Mouse (Mus musculus) intestine, postnatal 0 days (tissue): ENCODE measurements around the gene Ncf2. TPM values are rescaled to one million over a fixed set of nuclear protein-coding genes. Genes with fewer than 3 reads are reported as not detected.

Experiments
- ATAC-seq: fragments of 200-750 bp; cut with Nextera tagmentation; 2 replicates; pipeline ENCODE4 v1.8.0; 2017; ENCODE audit warnings: mild to moderate bottlenecking, moderate TSS enrichment, moderate library complexity
- H3K27ac ChIP-seq: fragments of 300-500 bp; sonication (generic); 2 replicates; pipeline ENCODE4 v1.5.1; 2014; ENCODE audit warnings: mild to moderate bottlenecking, low read depth, low read length, moderate library complexity
- H3K27me3 ChIP-seq: fragments of 300-500 bp; sonication (generic); replicated peaks from 2 replicates; pipeline ENCODE4 v1.6.1; 2014; ENCODE audit warnings: low read length, mixed read lengths; ENCODE audit not compliant: control insufficient read depth, insufficient read depth
- H3K36me3 ChIP-seq: fragments of 300-500 bp; sonication (generic); 2 replicates; pipeline ENCODE4 v1.6.1; 2014; ENCODE audit warnings: mild to moderate bottlenecking, moderate library complexity; ENCODE audit not compliant: control insufficient read depth, insufficient read depth
- H3K4me1 ChIP-seq: fragments of 300-500 bp; sonication (generic); replicated peaks from 2 replicates; pipeline ENCODE4 v1.6.1; 2014; ENCODE audit warnings: antibody characterized with exemption, low read length, mixed read lengths; ENCODE audit not compliant: control insufficient read depth, insufficient read depth
- H3K4me2 ChIP-seq: fragments of 300-500 bp; sonication (generic); replicated peaks from 2 replicates; pipeline ENCODE4 v1.6.1; 2014; ENCODE audit warnings: low read depth, mild to moderate bottlenecking, moderate library complexity
- H3K4me3 ChIP-seq: fragments of 300-500 bp; sonication (generic); 2 replicates; pipeline ENCODE4 v1.5.1; 2014; ENCODE audit warnings: low read depth, low read length
- H3K9ac ChIP-seq: fragments of 300-500 bp; sonication (generic); 2 replicates; pipeline ENCODE4 v1.6.1; 2014; ENCODE audit warnings: mild to moderate bottlenecking, low read depth, low read length
- H3K9me3 ChIP-seq: fragments of 300-500 bp; sonication (generic); 2 replicates; pipeline ENCODE4 v1.6.1; 2016; ENCODE audit warnings: mixed run types; ENCODE audit not compliant: control insufficient read depth
- CTCF ChIP-seq: sonication (generic); IDR thresholded peaks from 2 replicates; pipeline ENCODE4 v1.5.1; 2016; ENCODE audit warnings: low read depth, mild to moderate bottlenecking, control low read depth, antibody characterized with exemption, moderate library complexity
- WGBS: fragments of 180-500 bp; shearing (Covaris S2); extraction: QIAGEN DNeasy Blood & Tissue Kit; methylation state at CpG from one replicate; pipeline ENCODE4 v1.1.7; 2014; 5-methylcytosine and 5-hydroxymethylcytosine counted together
- polyA plus RNA-seq: library from polyadenylated mRNA; unstranded; fragments of >200 nt; fragmentation: Nextera tagmentation; extraction: Ambion mirVana; gene quantifications from 2 replicates; pipeline ENCODE4 v1.2.1, GENCODE M21; 2015

The Ncf2 gene
- polyA plus RNA-seq, 1 experiment from 2014 or later = 9.1 TPM

DNA sequence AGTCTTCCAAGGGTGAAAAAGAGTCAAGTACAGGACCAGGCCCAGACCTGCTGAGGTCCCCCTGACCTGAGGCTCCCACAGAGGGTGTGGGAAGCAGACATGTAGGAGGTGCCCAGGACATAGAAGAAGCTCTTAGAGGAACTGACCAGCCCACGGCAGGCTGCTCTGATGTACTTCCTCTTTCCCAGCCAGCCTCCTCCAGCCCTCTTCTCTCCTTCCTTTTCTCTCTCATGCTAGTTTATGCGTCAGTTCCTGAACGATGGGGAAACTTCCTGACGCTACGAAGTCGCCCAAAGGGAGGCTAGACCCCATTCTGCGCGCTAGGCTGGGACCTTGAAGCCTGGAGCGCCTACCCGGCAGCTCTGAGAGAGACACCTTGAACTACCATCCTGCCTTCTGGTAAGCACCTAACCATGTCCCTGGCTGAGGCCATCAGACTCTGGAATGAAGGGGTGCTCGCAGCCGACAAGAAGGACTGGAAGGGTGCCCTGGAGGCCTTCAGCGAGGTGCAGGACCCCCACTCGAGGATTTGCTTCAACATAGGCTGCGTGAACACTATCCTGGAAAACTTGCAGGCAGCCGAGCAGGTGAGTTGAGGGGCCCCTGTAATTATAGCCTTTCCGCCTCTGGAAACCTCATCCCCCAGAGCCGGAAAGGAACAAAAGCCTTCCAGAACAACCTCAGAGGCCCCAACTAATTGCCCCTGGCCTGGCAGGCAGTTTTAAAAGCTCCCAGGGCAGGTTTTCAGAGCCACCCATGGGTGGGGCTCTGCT lies 7.8 kb downstream of the Ncf2 start:
- H3K9me3 ChIP-seq = no peaks in the 10 kb centered on the region
- TF ChIP-seq CTCF = no peak
- peak; percentile 93 for ATAC-seq
- H3K9ac ChIP-seq = no peak overlapping the region
- H3K4me2 ChIP-seq = peak overlapping the region; percentile 43
- no peak overlapping the region for H3K4me3 ChIP-seq
- H3K27ac ChIP-seq = peak overlapping the region; percentile 83
- WGBS = 34% methylated on average over 18 of the region's 18 CpGs
- no peaks in the 10 kb centered on the region for H3K27me3 ChIP-seq
- no peaks in the 10 kb centered on the region for H3K4me1 ChIP-seq
- no peaks in the 10 kb centered on the region for H3K36me3 ChIP-seq

DNA sequence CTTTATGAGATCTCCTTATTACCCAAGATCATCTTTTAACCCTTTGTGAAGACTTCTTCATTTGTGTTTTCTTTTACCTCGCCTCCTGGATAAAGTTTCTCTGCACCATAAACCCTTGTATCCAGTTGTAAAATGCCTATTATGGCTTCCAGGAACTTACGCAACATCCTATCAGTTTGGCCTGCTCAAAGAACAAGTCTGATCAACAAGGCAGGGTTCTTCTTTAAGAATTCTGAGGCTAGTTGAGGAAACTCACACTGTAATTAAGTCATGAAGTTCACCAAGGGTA lies 8.3 kb downstream of the Ncf2 start:
- Histone ChIP-seq H3K27ac (peak overlapping the region; percentile 83), H3K27me3 (no peaks in the 10 kb centered on the region), H3K9me3 (no peaks in the 10 kb centered on the region), H3K9ac (no peak overlapping the region), H3K36me3 (no peaks in the 10 kb centered on the region), H3K4me3 (no peak overlapping the region), H3K4me2 (peak overlapping the region; percentile 43), H3K4me1 (no peaks in the 10 kb centered on the region)
- TF ChIP-seq CTCF = no peak
- WGBS = 43% methylated on average over 2 of the region's 2 CpGs
- no peak for ATAC-seq

DNA sequence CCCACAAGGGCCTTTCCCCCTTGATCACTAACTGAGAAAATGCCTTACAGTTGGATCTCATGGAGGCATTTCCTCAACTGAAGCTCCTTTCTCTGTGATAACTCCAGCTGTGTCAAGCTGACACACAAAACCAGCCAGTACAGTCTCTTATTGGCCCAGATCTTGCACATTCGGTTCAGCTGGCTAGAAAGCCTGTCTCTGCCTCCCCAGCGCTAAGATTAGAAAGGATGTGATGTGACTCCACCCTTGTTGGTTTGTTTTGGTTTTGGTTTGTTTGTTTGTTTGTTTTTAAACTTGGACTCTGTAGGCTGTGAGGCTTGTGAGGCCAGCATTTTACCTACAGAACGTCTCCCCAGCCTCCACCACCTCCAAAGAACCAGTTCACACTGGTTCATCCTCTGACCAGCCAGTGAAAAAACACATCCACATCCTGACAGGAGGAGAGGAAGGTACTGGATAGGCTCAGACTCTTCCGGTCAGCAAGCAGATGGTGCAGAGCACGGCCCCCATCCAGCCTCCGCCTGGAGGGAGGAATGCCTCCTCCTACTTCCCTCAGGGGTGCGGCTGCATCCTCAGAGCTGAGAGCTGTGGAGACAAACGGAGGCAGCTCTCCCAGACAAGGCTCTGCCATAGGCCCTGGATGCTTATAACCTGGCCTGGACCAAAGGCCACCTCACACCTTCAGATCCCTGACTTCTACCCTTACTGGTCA lies 9.7 kb downstream of the Ncf2 start:
- 0 out of 2 replicates have a peak, but pooled peaks have one; percentile 5 for ATAC-seq
- no peak overlapping the region for H3K27ac ChIP-seq
- WGBS = 42% methylated on average over 8 of the region's 8 CpGs

DNA sequence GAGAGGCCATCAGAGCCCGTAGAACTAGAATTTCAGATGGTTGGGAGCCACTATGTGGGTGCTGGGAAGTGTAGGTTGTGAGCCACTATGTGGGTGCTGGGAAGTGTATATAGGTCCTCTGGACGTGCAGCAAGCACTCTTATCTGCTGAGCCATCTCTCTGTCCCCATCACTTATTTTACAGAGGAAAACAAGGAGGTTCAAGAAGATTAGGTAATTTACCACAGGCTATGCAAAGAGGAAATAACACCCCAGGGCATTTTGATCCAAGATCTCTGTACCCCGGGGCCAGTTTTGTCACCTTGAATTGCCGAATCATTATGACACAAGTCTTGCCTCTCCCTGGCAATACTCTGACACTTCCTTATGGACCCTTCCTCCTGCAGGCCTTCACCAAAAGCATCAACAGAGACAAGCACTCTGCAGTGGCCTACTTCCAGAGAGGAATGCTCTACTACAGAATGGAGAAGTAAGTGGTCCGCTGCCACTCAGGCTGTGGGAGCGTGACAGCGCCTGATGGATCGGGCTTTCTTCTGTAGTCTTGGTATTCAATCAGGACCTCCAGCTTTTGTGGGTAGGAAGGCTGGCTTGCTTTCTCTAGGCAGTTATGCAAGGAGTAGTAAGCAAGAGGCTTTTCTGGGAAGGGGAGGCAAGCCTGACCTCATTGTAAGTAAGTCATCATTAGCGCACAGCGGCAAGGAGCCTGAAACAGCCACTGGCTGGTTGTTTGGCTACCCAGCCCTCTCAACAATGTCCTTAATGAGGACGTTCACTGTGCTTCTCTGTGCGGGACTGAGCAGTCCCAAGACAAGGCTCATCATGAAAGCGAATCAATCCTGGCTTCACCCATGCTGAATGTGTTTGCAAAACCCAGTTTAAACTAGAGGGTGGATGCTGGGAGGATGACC lies 10.8 kb downstream of the Ncf2 start:
- no peak overlapping the region for H3K9ac ChIP-seq
- no peaks in the 10 kb centered on the region for H3K9me3 ChIP-seq
- TF ChIP-seq CTCF = no peak
- no peak overlapping the region for H3K4me2 ChIP-seq
- no peak overlapping the region for H3K27ac ChIP-seq
- no peaks in the 10 kb centered on the region for H3K27me3 ChIP-seq
- ATAC-seq = no peak
- no peaks in the 10 kb centered on the region; the same call in 1 of the 2 replicates for H3K4me1 ChIP-seq
- no peaks in the 10 kb centered on the region for H3K36me3 ChIP-seq
- 85% methylated on average over 13 of the region's 13 CpGs for WGBS
- no peak overlapping the region for H3K4me3 ChIP-seq

More for the DNA sequence above, 9.7 kb downstream of the Ncf2 start:
- no peak overlapping the region for H3K4me2 ChIP-seq
- H3K27me3 ChIP-seq = no peaks in the 10 kb centered on the region
- no peaks in the 10 kb centered on the region for H3K36me3 ChIP-seq
- H3K4me3 ChIP-seq = no peak overlapping the region
- TF ChIP-seq CTCF = peak; percentile 30; the same call in 1 of the 2 replicates
- no peaks in the 10 kb centered on the region for H3K9me3 ChIP-seq
- H3K4me1 ChIP-seq = no peaks in the 10 kb centered on the region
- H3K9ac ChIP-seq = no peak overlapping the region

DNA sequence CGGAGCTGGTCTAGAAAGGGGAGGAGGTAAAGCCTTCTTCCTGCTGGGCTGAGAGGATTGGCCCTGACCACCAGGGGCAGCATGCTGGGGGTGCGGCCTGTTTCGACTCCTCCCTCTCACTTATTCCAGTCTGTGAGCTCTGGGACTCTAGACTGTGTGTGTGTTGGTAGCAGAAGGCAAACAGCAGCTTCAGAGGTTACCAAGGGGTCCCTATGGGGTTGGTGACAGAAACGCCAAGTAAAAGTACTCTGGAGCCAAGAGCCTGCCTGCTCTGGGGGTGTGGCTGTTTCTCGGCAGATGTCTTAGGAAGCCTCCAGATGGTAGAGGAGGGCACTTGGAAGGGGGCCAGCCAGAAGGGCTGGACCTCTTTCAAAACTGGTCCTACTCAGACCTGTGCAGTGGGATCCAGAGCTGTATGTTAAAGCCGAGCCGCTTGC lies 15.3 kb downstream of the Ncf2 start:
- peak overlapping the region; percentile 56 for H3K4me2 ChIP-seq
- H3K9ac ChIP-seq = no peak overlapping the region
- peak overlapping the region; percentile 4; the same call in 1 of the 2 replicates for H3K27ac ChIP-seq
- no peaks in the 10 kb centered on the region for H3K9me3 ChIP-seq
- H3K4me3 ChIP-seq = no peak overlapping the region
- TF ChIP-seq CTCF = peak; percentile 82
- 25% methylated on average over 7 of the region's 7 CpGs for WGBS
- H3K4me1 ChIP-seq = no peaks in the 10 kb centered on the region; the same call in 1 of the 2 replicates
- peak; percentile 86 for ATAC-seq
- no peaks in the 10 kb centered on the region for H3K27me3 ChIP-seq
- H3K36me3 ChIP-seq = no peaks in the 10 kb centered on the region
